In genomic region chr1:171118269-171118684, GRCm38 (mm10) we compare ENCODE assay signal across 8 mouse cellular contexts. TPM values are rescaled to one million over a fixed set of nuclear protein-coding genes. Genes with fewer than 3 reads are reported as not detected.
DNase-seq lines count a peak whose midpoint lies in the region; ATAC-seq lines count a peak whose summit lies in the region.

No protein-coding gene starts in this region.

- ATAC-seq in liver, embryonic 15.5 days (ENCODE audit: insufficient read depth), result peak; percentile 33; the same call in 1 of the 2 replicates
- ATAC-seq in neural tube, embryonic 13.5 days (ENCODE audit: low read depth), result peak; percentile 47; the same call in 1 of the 2 replicates

- no peaks in the 10 kb centered on the region for H3K27me3 ChIP-seq in liver, embryonic 15.5 days
- no peaks in the 10 kb centered on the region for H3K27me3 ChIP-seq in neural tube, embryonic 13.5 days

- no peak overlapping the region for H3K27ac ChIP-seq in liver, embryonic 15.5 days (replicated peaks)
- no peak overlapping the region for H3K27ac ChIP-seq in neural tube, embryonic 13.5 days (replicated peaks)

- H3K9me3 ChIP-seq in liver, embryonic 15.5 days (replicated peaks), result no peaks in the 10 kb centered on the region
- no peaks in the 10 kb centered on the region for H3K9me3 ChIP-seq in neural tube, embryonic 13.5 days

- H3K4me2 ChIP-seq in liver, embryonic 15.5 days, result no peak overlapping the region
- H3K4me2 ChIP-seq in neural tube, embryonic 13.5 days, result no peak overlapping the region

- peaks cover 63% of the 10 kb centered on the region for H3K4me1 ChIP-seq in liver, embryonic 15.5 days (replicated peaks)
- peaks cover 19% of the 10 kb centered on the region for H3K4me1 ChIP-seq in neural tube, embryonic 13.5 days (replicated peaks)

- no peak overlapping the region for H3K9ac ChIP-seq in liver, embryonic 15.5 days
- H3K9ac ChIP-seq in neural tube, embryonic 13.5 days, result no peak overlapping the region

- no peak overlapping the region for H3K4me3 ChIP-seq in liver, embryonic 15.5 days (replicated peaks)
- no peak overlapping the region for H3K4me3 ChIP-seq in neural tube, embryonic 13.5 days

- DNase-seq in 3T3-L1 (ENCODE audit: low read depth, low spot score) (peak; percentile 87), ES-CJ7 (ENCODE audit: low read depth, low spot score) (peak; percentile 91)
- DNase-seq in cerebellum, adult 9-10 months, result peak; percentile 89
- DNase-seq in frontal cortex, postnatal 36 days (ENCODE audit: low spot score in 2 of 2), result peak; percentile 38 to 75
- DNase-seq in kidney, postnatal 36 days, result peak; percentile 63 to 75
- DNase-seq in yolk sac, embryonic 10.5 days (ENCODE audit: low spot score), result peak; percentile 68

- WGBS in liver, embryonic 15.5 days (ENCODE audit: insufficient replicate concordance), result 4% methylated on average over 4 of the region's 4 CpGs
- 13% methylated on average over 4 of the region's 4 CpGs for WGBS in neural tube, embryonic 13.5 days

- no peaks in the 10 kb centered on the region for H3K36me3 ChIP-seq in liver, embryonic 15.5 days (replicated peaks)
- no peaks in the 10 kb centered on the region for H3K36me3 ChIP-seq in neural tube, embryonic 13.5 days

RNA-seq across cellular contexts. Expression of gene Cfap126, which starts 4.6 kb away (rescaled TPM):
- 1.7 and 2.6 TPM in 2 replicates for polyA plus RNA-seq in liver, embryonic 15.5 days (2015; fragmentation: Nextera tagmentation; extraction: Ambion mirVana)
- polyA plus RNA-seq in neural tube, embryonic 13.5 days (2015; fragmentation: Nextera tagmentation; extraction: Ambion mirVana), result 2.8 and 2.9 TPM in 2 replicates

RNA-seq across cellular contexts. Expression of gene Sdhc, which starts 32.1 kb away (rescaled TPM):
- polyA plus RNA-seq in liver, embryonic 15.5 days (2015; fragmentation: Nextera tagmentation; extraction: Ambion mirVana), result 149 and 158 TPM in 2 replicates
- polyA plus RNA-seq in neural tube, embryonic 13.5 days (2015; fragmentation: Nextera tagmentation; extraction: Ambion mirVana), result 278 and 279 TPM in 2 replicates

RNA-seq across cellular contexts. Expression of gene Mpz, which starts 32.2 kb away (rescaled TPM):
- not detected in 2 replicates for polyA plus RNA-seq in liver, embryonic 15.5 days (2015; fragmentation: Nextera tagmentation; extraction: Ambion mirVana)
- 20.7 and 25.7 TPM in 2 replicates for polyA plus RNA-seq in neural tube, embryonic 13.5 days (2015; fragmentation: Nextera tagmentation; extraction: Ambion mirVana)

RNA-seq across cellular contexts. Expression of gene Fcgr3, which starts 53.5 kb away (rescaled TPM):
- 27.2 and 28.0 TPM in 2 replicates for polyA plus RNA-seq in liver, embryonic 15.5 days (2015; fragmentation: Nextera tagmentation; extraction: Ambion mirVana)
- polyA plus RNA-seq in neural tube, embryonic 13.5 days (2015; fragmentation: Nextera tagmentation; extraction: Ambion mirVana), result 9.0 and 10.9 TPM in 2 replicates

Comparison
In these comparisons a context has a peak if more than half of its experiments do, and no peak if none do; other contexts are left out.
1. RNA of gene Mpz, which starts 32.2 kb away (polyA plus RNA-seq): 20.7 to 25.7 TPM in neural tube, embryonic 13.5 days; not detected in liver, embryonic 15.5 days; every median in the first group is over 10 times any median in the second.
2. Peak in every context shown above with its lines, with median percentiles within 50 percentile points of each other: DNase-seq.